Mouse (Mus musculus): ENCODE results near the gene Serpina12.

Serpina12 gene

DNA sequence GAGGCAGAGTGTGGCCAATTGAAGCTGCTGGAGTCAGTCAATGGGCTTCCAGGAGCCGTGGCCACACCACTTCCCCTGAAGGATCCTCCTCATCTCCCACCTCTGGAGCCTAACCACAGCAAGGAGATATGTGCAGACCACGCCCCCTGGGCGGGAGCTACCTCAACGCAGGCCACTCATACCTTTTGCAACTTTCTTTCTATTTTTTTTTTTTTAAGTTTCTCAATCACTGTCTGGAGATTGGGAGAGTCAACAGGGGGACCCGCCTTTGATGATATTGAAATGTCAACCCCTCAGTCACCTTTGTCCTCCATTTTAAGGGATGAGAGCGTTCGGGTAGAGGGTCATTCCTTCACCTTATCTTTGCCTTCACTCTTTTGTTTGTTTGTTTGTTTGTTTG, at the start of gene Serpina12:
Serpina12 (minus strand) TSS at position 101 of the 400 bp plus-strand sequence.
- no peak for DNase-seq (ENCODE audit: low read depth, low spot score)

DNA sequence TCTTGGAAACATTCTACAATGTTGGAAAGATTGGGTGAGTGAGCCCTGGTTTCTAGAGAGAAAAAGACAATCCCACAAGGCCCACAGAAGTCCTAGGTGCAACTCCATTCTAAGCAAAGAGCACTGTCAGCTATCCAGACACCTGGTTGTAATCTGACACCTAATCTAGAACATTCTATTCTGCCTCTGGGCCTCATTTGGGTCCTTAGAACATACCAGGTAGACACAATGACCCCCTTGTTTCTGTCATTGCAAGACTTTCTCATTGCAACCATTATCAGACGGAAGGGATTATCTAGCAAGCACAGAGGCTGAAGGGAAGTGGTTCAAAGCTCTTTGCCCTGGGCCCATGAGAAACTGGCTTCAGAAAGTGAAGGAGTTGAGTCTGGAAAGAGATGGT, 47.1 kb upstream of the Serpina12 start:
- no peak for DNase-seq (ENCODE audit: low read depth, low spot score)

DNA sequence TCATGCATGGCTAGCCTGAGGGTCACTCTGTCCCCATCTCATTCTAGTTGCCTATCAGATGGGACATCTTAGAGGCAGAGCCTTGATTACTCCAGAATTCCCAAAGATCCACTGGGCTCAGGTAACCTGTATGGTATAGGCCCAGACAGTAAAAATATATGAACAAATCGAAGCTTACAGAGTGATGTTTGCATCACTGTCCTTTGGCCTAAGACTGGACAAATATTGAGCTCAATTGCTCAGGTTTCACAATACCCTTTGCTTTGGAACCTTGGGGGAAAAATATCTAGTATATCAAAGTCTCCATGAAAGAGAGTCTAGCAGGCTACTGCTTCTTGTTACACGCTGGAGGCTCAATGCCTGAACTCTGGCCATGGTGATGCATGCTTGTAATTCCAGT, 45.9 kb upstream of the Serpina12 start:
- DNase-seq (ENCODE audit: low read depth, low spot score) = no peak

GRCm38 (mm10) chr12:104072286-104072685, 28.0 kb upstream of the Serpina12 start:
- DNase-seq (ENCODE audit: low read depth, low spot score) = no peak

GRCm38 (mm10) chr12:104071708-104072107, 27.5 kb upstream of the Serpina12 start:
- no peak for DNase-seq (ENCODE audit: low read depth, low spot score)

- DNase-seq (ENCODE audit: low read depth, low spot score) = no peak
These were observed 25.4 kb upstream of the Serpina12 start for GRCm38 (mm10) chr12:104069620-104070019.

GRCm38 (mm10) chr12:104067549-104067948, 23.3 kb upstream of the Serpina12 start:
- no peak for DNase-seq (ENCODE audit: low read depth, low spot score)

GRCm38 (mm10) chr12:104066241-104066640, 22.0 kb upstream of the Serpina12 start:
- no peak for DNase-seq (ENCODE audit: low read depth, low spot score)

GRCm38 (mm10) chr12:104064996-104065395, 20.8 kb upstream of the Serpina12 start:
- DNase-seq (ENCODE audit: low read depth, low spot score) = no peak

DNA sequence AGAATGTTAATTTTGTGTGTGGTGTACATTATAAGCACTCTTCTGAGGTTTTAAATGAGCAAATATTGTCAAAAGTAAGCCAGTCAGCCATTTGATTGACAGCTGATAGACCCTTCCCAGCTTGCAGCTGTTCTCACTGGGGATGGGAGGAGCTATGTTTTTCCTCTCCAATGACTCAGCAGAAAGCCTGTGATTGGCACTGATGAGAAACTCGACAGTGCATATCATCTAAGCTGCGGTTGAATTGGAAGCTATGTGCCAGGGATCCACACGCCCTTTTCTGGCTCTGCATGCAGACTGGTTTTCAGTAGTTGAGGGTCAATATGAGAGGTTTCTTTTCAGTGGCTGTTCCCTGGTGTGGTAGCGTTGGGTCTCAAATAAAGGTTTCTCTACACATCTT, 20.3 kb upstream of the Serpina12 start:
- DNase-seq (ENCODE audit: low read depth, low spot score) = no peak

GRCm38 (mm10) chr12:104061862-104062261, 17.6 kb upstream of the Serpina12 start:
- no peak for DNase-seq (ENCODE audit: low read depth, low spot score)

DNA sequence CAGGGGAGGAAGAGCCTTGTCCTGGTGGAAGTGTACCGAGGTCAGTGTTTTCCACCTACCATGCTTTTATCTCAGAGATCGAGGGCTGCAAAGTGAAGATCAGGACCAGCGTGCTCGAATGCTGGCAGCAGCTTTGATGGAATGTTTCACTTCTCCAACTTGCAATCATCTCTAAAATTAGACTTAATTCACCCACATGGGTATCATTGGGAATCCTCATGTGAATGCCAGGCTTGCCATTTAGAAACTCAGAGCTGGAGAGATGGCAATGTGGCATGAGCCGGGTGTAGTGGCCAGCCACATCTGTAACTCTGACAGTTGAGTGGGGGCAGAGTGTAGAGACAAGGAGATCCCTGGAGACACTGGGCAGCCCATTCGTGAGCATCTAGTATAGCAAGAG, 15.9 kb upstream of the Serpina12 start:
- no peak for DNase-seq (ENCODE audit: low read depth, low spot score)

GRCm38 (mm10) chr12:104057531-104057930, 13.3 kb upstream of the Serpina12 start:
- DNase-seq (ENCODE audit: low read depth, low spot score) = no peak

DNA sequence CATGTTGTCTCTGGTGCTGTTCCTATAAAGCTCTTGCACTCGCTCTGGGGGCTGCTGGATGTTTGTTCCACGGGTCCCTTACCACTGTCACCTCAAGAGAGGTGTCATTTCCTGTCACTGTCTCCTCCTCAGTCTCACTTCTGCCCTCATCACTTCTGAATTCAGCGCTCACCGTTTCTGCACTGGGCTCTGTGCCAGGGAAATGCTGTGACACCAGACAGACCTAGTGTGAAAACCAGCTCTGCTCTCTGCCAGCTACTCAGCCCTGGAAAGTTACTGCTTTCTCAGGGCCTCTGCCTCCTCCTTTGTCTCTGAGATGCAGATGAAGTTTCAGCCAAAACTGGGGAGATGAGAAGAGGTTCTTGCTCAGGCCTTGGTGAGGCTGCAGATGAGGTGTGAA, 12.8 kb upstream of the Serpina12 start:
- DNase-seq (ENCODE audit: low read depth, low spot score) = no peak

- no peak for DNase-seq (ENCODE audit: low read depth, low spot score)
These were observed 11.5 kb upstream of the Serpina12 start for GRCm38 (mm10) chr12:104055755-104056154.

- DNase-seq (ENCODE audit: low read depth, low spot score) = no peak
These were observed 9.8 kb upstream of the Serpina12 start for GRCm38 (mm10) chr12:104053995-104054394.

DNA sequence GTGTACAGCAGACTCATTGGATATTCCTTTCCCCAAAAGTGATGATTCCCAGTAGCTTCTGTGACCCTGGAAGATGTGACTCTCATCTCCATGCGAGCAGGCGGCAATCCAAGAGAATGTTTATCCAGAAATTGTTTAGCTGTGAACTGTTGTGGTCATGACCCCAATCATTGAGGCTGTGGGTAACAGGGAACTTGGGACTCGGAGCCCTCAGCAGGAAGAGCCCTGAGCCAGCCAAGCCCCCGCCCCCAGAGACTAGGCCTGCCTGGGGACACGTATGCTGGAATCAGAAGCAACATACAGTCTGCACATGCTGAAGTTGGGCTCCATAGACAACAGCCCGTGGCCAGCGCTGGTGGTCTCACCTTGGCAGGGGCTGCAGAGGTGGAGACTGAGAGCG, 1.5 kb upstream of the Serpina12 start:
- no peak for DNase-seq (ENCODE audit: low read depth, low spot score)

GRCm38 (mm10) chr12:104042753-104043152, 1.5 kb downstream of the Serpina12 start:
- no peak for DNase-seq (ENCODE audit: low read depth, low spot score)

GRCm38 (mm10) chr12:104041401-104041800, 2.8 kb downstream of the Serpina12 start:
- no peak for DNase-seq (ENCODE audit: low read depth, low spot score)

- no peak for DNase-seq (ENCODE audit: low read depth, low spot score)
These were observed 6.1 kb downstream of the Serpina12 start for GRCm38 (mm10) chr12:104038181-104038580.

GRCm38 (mm10) chr12:104033752-104034151, 10.5 kb downstream of the Serpina12 start:
- DNase-seq (ENCODE audit: low read depth, low spot score) = no peak

GRCm38 (mm10) chr12:104029986-104030385, 14.3 kb downstream of the Serpina12 start:
- no peak for DNase-seq (ENCODE audit: low read depth, low spot score)

DNA sequence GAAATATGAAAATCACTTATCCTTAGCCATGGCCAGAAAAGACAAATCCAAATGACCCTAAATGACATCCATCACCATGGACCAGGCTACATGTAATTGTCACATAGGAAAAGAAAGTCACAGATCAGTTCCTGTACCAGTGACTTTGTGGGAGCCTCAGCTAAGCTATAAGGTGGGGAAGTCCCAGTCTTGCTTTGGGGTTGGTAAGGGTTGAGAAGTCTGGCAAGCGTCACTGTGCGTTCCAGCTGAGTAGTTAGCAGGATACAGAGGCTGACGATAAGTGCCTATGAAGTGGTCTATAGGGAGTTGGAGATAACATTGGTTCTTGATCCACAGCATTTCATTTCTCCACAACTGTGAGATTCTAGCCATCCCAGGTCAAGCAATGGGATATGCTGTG, 29.0 kb downstream of the Serpina12 start:
- no peak for DNase-seq (ENCODE audit: low read depth, low spot score)

GRCm38 (mm10) chr12:104013620-104014019, 30.6 kb downstream of the Serpina12 start, which contains the start of gene Serpina9:
Gene Serpina9 (minus strand): TSS chr12:104013755.
- no peak for DNase-seq (ENCODE audit: low read depth, low spot score)
